Mouse (Mus musculus) bone marrow, adult 2 months (tissue): ENCODE results near the gene Gabrr3. TPM values are rescaled to one million over a fixed set of nuclear protein-coding genes. Genes with fewer than 3 reads are reported as not detected.

Experiments used
- H3K27ac ChIP-seq: fragments of 200-500 bp; 2 replicates; pipeline ENCODE4 v1.5.1; 2012; ENCODE audit warnings: low read depth, mild to moderate bottlenecking, control low read depth, inconsistent platforms, low read length; ENCODE audit not compliant: control insufficient read depth, poor library complexity, insufficient read depth
- H3K4me1 ChIP-seq: fragments of 200-500 bp; 2 replicates; pipeline ENCODE4 v1.6.1; 2011; ENCODE audit warnings: low read length; ENCODE audit not compliant: control insufficient read depth, insufficient read depth
- H3K4me3 ChIP-seq: fragments of 200-500 bp; replicated peaks from 2 replicates; pipeline ENCODE3; 2011; ENCODE audit warnings: mild to moderate bottlenecking, low read depth, low read length, control low read depth; ENCODE audit not compliant: control insufficient read depth
- CTCF ChIP-seq: fragments of 200-500 bp; IDR thresholded peaks from 2 replicates; pipeline ENCODE4 v1.5.1; 2011; ENCODE audit warnings: low read length, control low read depth; ENCODE audit not compliant: control insufficient read depth, insufficient read depth
- POLR2A ChIP-seq: fragments of 200-500 bp; IDR thresholded peaks from 2 replicates; pipeline ENCODE4 v1.6.1; 2011; ENCODE audit warnings: low read depth, mild to moderate bottlenecking, control low read depth, low read length, borderline replicate concordance; ENCODE audit not compliant: control insufficient read depth
- WGBS: fragments of 180-500 bp; shearing (Covaris S2); methylation state at CpG from one replicate; pipeline ENCODE4 v1.1.7; 2018; 5-methylcytosine and 5-hydroxymethylcytosine counted together
- polyA plus RNA-seq: library from polyadenylated mRNA; stranded (reverse); fragments of >200 nt; gene quantifications from 2 replicates; pipeline ENCODE4 v1.2.4, GENCODE M21; 2011; ENCODE audit warnings: low replicate concordance; ENCODE audit not compliant: missing spikeins, insufficient read depth, insufficient read length

Gene Gabrr3
- polyA plus RNA-seq, 1 experiment, result not detected

- Histone ChIP-seq H3K4me1 (no peaks in the 10 kb centered on the region), H3K27ac (no peak overlapping the region), H3K4me3 (no peak overlapping the region)
- TF ChIP-seq CTCF (no peak), POLR2A (no peak)
- WGBS, result 70% methylated on average over 3 of the region's 3 CpGs
Observed at GRCm38 (mm10) chr16:59477955-59478354, 70.8 kb downstream of the Gabrr3 start.

- no peak for TF ChIP-seq POLR2A
- no peak for TF ChIP-seq CTCF
- H3K27ac ChIP-seq, result no peak overlapping the region
- no peaks in the 10 kb centered on the region for H3K4me1 ChIP-seq
- 65% methylated on average over 7 of the region's 7 CpGs for WGBS
- no peak overlapping the region for H3K4me3 ChIP-seq
Observed at GRCm38 (mm10) chr16:59487239-59487638, 80.1 kb downstream of the Gabrr3 start.

GRCm38 (mm10) chr16:59487975-59488548, 80.9 kb downstream of the Gabrr3 start:
- Histone ChIP-seq H3K27ac (no peak overlapping the region), H3K4me1 (no peaks in the 10 kb centered on the region), H3K4me3 (no peak overlapping the region)
- TF ChIP-seq CTCF (no peak), POLR2A (no peak)
- WGBS, result 75% methylated on average over 9 of the region's 9 CpGs

GRCm38 (mm10) chr16:59493199-59493598, 86.1 kb downstream of the Gabrr3 start:
- Histone ChIP-seq H3K27ac (no peak overlapping the region), H3K4me3 (no peak overlapping the region), H3K4me1 (no peaks in the 10 kb centered on the region; the same call in 1 of the 2 replicates)
- whole genome bisulfite sequencing, result 91% methylated on average over 14 of the region's 14 CpGs
- TF ChIP-seq CTCF (no peak), POLR2A (no peak)

GRCm38 (mm10) chr16:59497947-59498346, 90.8 kb downstream of the Gabrr3 start:
- H3K4me3 ChIP-seq, result no peak overlapping the region
- 86% methylated on average over 1 of the region's 1 CpGs for WGBS
- no peak overlapping the region for H3K27ac ChIP-seq
- no peaks in the 10 kb centered on the region; the same call in none of the 2 replicates for H3K4me1 ChIP-seq
- TF ChIP-seq CTCF, result no peak
- no peak for TF ChIP-seq POLR2A

- peaks cover 2% of the 10 kb centered on the region for H3K4me1 ChIP-seq
- no peak overlapping the region for H3K4me3 ChIP-seq
- no peak overlapping the region for H3K27ac ChIP-seq
- TF ChIP-seq CTCF, result no peak
- TF ChIP-seq POLR2A, result no peak
- 82% methylated on average over 3 of the region's 3 CpGs for WGBS
Observed at GRCm38 (mm10) chr16:59499180-59499579, 92.0 kb downstream of the Gabrr3 start.

GRCm38 (mm10) chr16:59509830-59510229, 102.7 kb downstream of the Gabrr3 start:
- no peak for TF ChIP-seq POLR2A
- TF ChIP-seq CTCF, result no peak
- 79% methylated on average over 5 of the region's 5 CpGs for WGBS
- no peak overlapping the region for H3K4me3 ChIP-seq
- no peaks in the 10 kb centered on the region for H3K4me1 ChIP-seq
- no peak overlapping the region for H3K27ac ChIP-seq

Other genes starting within 250 kb of the Gabrr3 start
- gene Olfr196, start 236.9 kb upstream of the Gabrr3 start, polyA plus RNA-seq, result not detected in 2 replicates
- not detected in 2 replicates for gene Olfr198, start 203.8 kb upstream of the Gabrr3 start, polyA plus RNA-seq
- gene Olfr199, start 187.6 kb upstream of the Gabrr3 start, polyA plus RNA-seq, result not detected in 2 replicates
- not detected in 2 replicates for gene Olfr201, start 134.7 kb upstream of the Gabrr3 start, polyA plus RNA-seq
- gene Olfr202, start 120.5 kb upstream of the Gabrr3 start, polyA plus RNA-seq, result not detected in 2 replicates
- gene Olfr203, start 108.5 kb upstream of the Gabrr3 start, polyA plus RNA-seq, result not detected in 2 replicates
- gene Olfr204, start 89.1 kb upstream of the Gabrr3 start, polyA plus RNA-seq, result not detected in 2 replicates
- not detected in 2 replicates for gene Olfr205, start 76.2 kb upstream of the Gabrr3 start, polyA plus RNA-seq
- gene Olfr206, start 58.1 kb upstream of the Gabrr3 start, polyA plus RNA-seq, result not detected in 2 replicates
- gene Olfr209, start 43.3 kb upstream of the Gabrr3 start, polyA plus RNA-seq, result not detected in 2 replicates
- gene Riox2, start 64.4 kb downstream of the Gabrr3 start, polyA plus RNA-seq, result 10.4 and 14.6 TPM in 2 replicates
- gene Crybg3, start 193.6 kb downstream of the Gabrr3 start, polyA plus RNA-seq, result 2.4 and 6.1 TPM in 2 replicates
- gene Arl6, start 232.1 kb downstream of the Gabrr3 start, polyA plus RNA-seq, result 3.4 and 4.1 TPM in 2 replicates